In genomic region chr15:7935571-7936165, GRCm38 (mm10) we compare ENCODE assay signal across 24 mouse cellular contexts.
A peak's percentile ranks its signal among the peaks of the same experiment; 100 is the strongest.
DNase-seq lines count a peak whose midpoint lies in the region; ATAC-seq lines count a peak whose summit lies in the region.
"Had no signal": no experiment of that assay in that cellular context is flagged by ENCODE, and none has a peak within 500 bp of the region (broad histone marks: within the 10 kb centered on the region; RNA-seq: fewer than 3 reads in every experiment).

No protein-coding gene starts in this region.

- no peaks in the 10 kb centered on the region for H3K9me3 ChIP-seq in hindbrain, embryonic 16.5 days (ENCODE audit: control insufficient read depth, low read length)
- no peaks in the 10 kb centered on the region for H3K9me3 ChIP-seq in hindbrain, embryonic 14.5 days (ENCODE audit: control insufficient read depth, low read length)
- no peaks in the 10 kb centered on the region for H3K9me3 ChIP-seq in embryonic facial prominence, embryonic 10.5 days
- H3K9me3 ChIP-seq: forebrain, embryonic 13.5 days; hindbrain, embryonic 12.5 days; limb, embryonic 15.5 days; liver, embryonic 15.5 days had no signal

- no peak overlapping the region for H3K9ac ChIP-seq in hindbrain, embryonic 16.5 days (ENCODE audit: low read depth, low read length)
- no peak overlapping the region for H3K9ac ChIP-seq in hindbrain, embryonic 14.5 days
- H3K9ac ChIP-seq: forebrain, embryonic 13.5 days; hindbrain, embryonic 12.5 days; limb, embryonic 15.5 days; liver, embryonic 15.5 days had no signal

- ATAC-seq in frontal cortex, adult (ENCODE audit: low TSS enrichment), result peak; percentile 32
- ATAC-seq in hindbrain, embryonic 16.5 days, result peak; percentile 37; the same call in 1 of the 2 replicates
- ATAC-seq in hindbrain, embryonic 14.5 days (ENCODE audit: low FRiP score), result no peak
- ATAC-seq: forebrain, embryonic 13.5 days; Patski had no signal

- no peak overlapping the region for H3K4me2 ChIP-seq in hindbrain, embryonic 16.5 days (ENCODE audit: low read length)
- no peak overlapping the region for H3K4me2 ChIP-seq in hindbrain, embryonic 14.5 days (replicated peaks)
- H3K4me2 ChIP-seq: forebrain, embryonic 13.5 days; hindbrain, embryonic 12.5 days; limb, embryonic 15.5 days; liver, embryonic 15.5 days had no signal

- no peak overlapping the region for H3K27ac ChIP-seq in hindbrain, embryonic 16.5 days (ENCODE audit: low read depth, low read length)
- no peak overlapping the region for H3K27ac ChIP-seq in hindbrain, embryonic 14.5 days
- H3K27ac ChIP-seq in embryonic facial prominence, embryonic 10.5 days (replicated peaks), result no peak overlapping the region
- H3K27ac ChIP-seq: forebrain, embryonic 13.5 days; hindbrain, embryonic 12.5 days; left cerebral cortex, adult 2 months; limb, embryonic 15.5 days; liver, embryonic 15.5 days; macrophage had no signal

- H3K27me3 ChIP-seq in hindbrain, embryonic 16.5 days (replicated peaks; ENCODE audit: control insufficient read depth, insufficient read depth, low read length), result no peaks in the 10 kb centered on the region
- H3K27me3 ChIP-seq in hindbrain, embryonic 14.5 days (ENCODE audit: control insufficient read depth, insufficient read depth, low read length), result no peaks in the 10 kb centered on the region
- no peaks in the 10 kb centered on the region for H3K27me3 ChIP-seq in embryonic facial prominence, embryonic 10.5 days (replicated peaks; ENCODE audit: low read depth, poor library complexity, severe bottlenecking)
- H3K27me3 ChIP-seq: forebrain, embryonic 13.5 days; hindbrain, embryonic 12.5 days; limb, embryonic 15.5 days; liver, embryonic 15.5 days; Patski had no signal

- no peaks in the 10 kb centered on the region for H3K36me3 ChIP-seq in hindbrain, embryonic 16.5 days (ENCODE audit: control insufficient read depth, insufficient read depth, low read length)
- H3K36me3 ChIP-seq in hindbrain, embryonic 14.5 days (replicated peaks; ENCODE audit: control insufficient read depth, insufficient read depth), result no peaks in the 10 kb centered on the region
- H3K36me3 ChIP-seq in embryonic facial prominence, embryonic 10.5 days (replicated peaks), result no peaks in the 10 kb centered on the region
- H3K36me3 ChIP-seq: hindbrain, embryonic 12.5 days; limb, embryonic 15.5 days; liver, embryonic 15.5 days had no signal

- 81% methylated on average over 7 of the region's 7 CpGs for WGBS in hindbrain, embryonic 16.5 days
- 81% methylated on average over 7 of the region's 7 CpGs for WGBS in hindbrain, embryonic 14.5 days
- WGBS in embryonic facial prominence, embryonic 10.5 days, result 88% methylated on average over 7 of the region's 7 CpGs

- no peak overlapping the region for H3K4me3 ChIP-seq in hindbrain, embryonic 16.5 days (ENCODE audit: low read length)
- H3K4me3 ChIP-seq in hindbrain, embryonic 14.5 days (replicated peaks; ENCODE audit: low read length), result no peak overlapping the region
- H3K4me3 ChIP-seq in embryonic facial prominence, embryonic 10.5 days, result no peak overlapping the region
- H3K4me3 ChIP-seq: forebrain, embryonic 13.5 days; hindbrain, embryonic 12.5 days; left cerebral cortex, adult 2 months; limb, embryonic 15.5 days; liver, embryonic 15.5 days had no signal

- no peaks in the 10 kb centered on the region for H3K4me1 ChIP-seq in hindbrain, embryonic 16.5 days (ENCODE audit: control insufficient read depth, insufficient read depth, low read depth, low read length)
- no peaks in the 10 kb centered on the region; the same call in 1 of the 2 replicates for H3K4me1 ChIP-seq in hindbrain, embryonic 14.5 days (replicated peaks; ENCODE audit: control insufficient read depth, insufficient read depth, low read length)
- H3K4me1 ChIP-seq in embryonic facial prominence, embryonic 10.5 days, result no peaks in the 10 kb centered on the region
- H3K4me1 ChIP-seq: forebrain, embryonic 13.5 days; hindbrain, embryonic 12.5 days; liver, embryonic 15.5 days had no signal

- DNase-seq in frontal cortex, postnatal 10 days (ENCODE audit: low spot score in 2 of 2), result no peak
- DNase-seq in hindbrain, embryonic 14.5 days (ENCODE audit: low spot score), result no peak
- peak; percentile 21 for DNase-seq in right cerebral cortex, adult 18-20 months
- DNase-seq in right cerebral cortex, postnatal 25 days, result no peak
- DNase-seq in embryonic facial prominence, embryonic 10.5 days (ENCODE audit: low spot score), result no peak
- DNase-seq in gastrocnemius, postnatal 25 days, result no peak
- DNase-seq: cerebellum, adult 2 months; cerebellum, postnatal 25 days; embryo, embryonic 11 days; heart, adult 18-20 months; kidney, adult 2 months; kidney, postnatal 10 days; left cerebral cortex, postnatal 4 days; right cerebral cortex, postnatal 14 days; spleen, adult 18-20 months had no signal
